Mouse (Mus musculus) E14TG2a.4 (cell line): ENCODE data around the gene Radil.

ENCODE experiments used
- H3K27me3 ChIP-seq: 2 replicates; pipeline ENCODE4 v1.6.1; 2014; ENCODE audit warnings: low read length, control low read depth; ENCODE audit not compliant: insufficient read depth
- H3K36me3 ChIP-seq: 2 replicates; pipeline ENCODE4 v1.6.1; 2014; ENCODE audit warnings: low read length, control low read depth; ENCODE audit not compliant: insufficient read depth
- H3K4me1 ChIP-seq: replicated peaks from 2 replicates; pipeline ENCODE4 v1.6.1; 2014; ENCODE audit warnings: low read depth, low read length, control low read depth
- H3K4me3 ChIP-seq: replicated peaks from 2 replicates; pipeline ENCODE4 v1.5.1; 2014; ENCODE audit warnings: mild to moderate bottlenecking, low read length
- H3K9me3 ChIP-seq: 2 replicates; pipeline ENCODE4 v1.6.1; 2014; ENCODE audit warnings: low read length, control low read depth
- CTCF ChIP-seq: conservative IDR thresholded peaks from 2 replicates; pipeline ENCODE4 v1.5.1; 2014; ENCODE audit warnings: low read length
- NANOG ChIP-seq: IDR thresholded peaks from 2 replicates; pipeline ENCODE4 v1.6.1; 2014; ENCODE audit warnings: borderline replicate concordance, low read length, mixed read lengths
- POU5F1 ChIP-seq: IDR thresholded peaks from 2 replicates; pipeline ENCODE4 v1.6.1; 2014; ENCODE audit warnings: low read length, borderline replicate concordance

Radil gene

DNA sequence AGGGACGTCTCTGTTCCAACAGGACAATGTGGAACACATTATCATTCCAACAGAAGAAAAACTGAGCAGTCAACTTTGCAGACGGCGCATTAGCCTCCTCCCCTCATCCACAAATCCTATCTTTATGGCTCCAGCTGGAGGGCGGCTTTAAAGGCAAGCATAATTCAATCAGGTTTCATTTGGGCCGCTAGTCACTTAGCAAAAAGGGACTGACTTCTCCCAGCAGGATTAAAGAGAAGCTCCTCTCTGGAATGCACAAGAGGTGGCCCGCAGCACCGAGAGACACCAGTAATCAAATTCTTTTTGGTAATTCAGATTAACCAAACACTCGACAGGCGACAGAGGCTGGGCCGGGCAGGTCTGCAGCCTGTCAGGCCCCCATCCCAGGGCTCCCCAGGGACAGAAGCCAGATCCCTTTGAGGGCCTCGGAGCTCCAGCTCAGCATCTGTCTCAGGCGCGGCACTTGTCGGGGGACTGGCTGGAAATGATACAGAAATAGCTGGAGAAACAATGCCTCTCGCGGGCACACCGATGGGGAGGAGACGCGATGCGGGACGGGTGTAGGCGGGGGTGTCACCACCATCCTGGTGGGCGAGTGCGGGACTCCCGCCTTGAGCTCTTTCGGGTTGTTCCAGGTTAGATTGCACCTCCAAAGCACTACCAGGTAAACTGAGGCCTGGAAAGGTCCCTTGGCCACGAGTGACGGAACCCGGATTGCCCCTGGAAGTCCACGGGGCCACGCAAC, 765 bp downstream of the Radil start:
- Histone ChIP-seq H3K4me3 (peak overlapping the region; percentile 92), H3K4me1 (peaks cover 49% of the 10 kb centered on the region), H3K9me3 (no peaks in the 10 kb centered on the region), H3K27me3 (peaks cover 5% of the 10 kb centered on the region; the same call in 1 of the 2 replicates), H3K36me3 (no peaks in the 10 kb centered on the region)
- no peak for TF ChIP-seq NANOG
- no peak for TF ChIP-seq CTCF
- no peak for TF ChIP-seq POU5F1

DNA sequence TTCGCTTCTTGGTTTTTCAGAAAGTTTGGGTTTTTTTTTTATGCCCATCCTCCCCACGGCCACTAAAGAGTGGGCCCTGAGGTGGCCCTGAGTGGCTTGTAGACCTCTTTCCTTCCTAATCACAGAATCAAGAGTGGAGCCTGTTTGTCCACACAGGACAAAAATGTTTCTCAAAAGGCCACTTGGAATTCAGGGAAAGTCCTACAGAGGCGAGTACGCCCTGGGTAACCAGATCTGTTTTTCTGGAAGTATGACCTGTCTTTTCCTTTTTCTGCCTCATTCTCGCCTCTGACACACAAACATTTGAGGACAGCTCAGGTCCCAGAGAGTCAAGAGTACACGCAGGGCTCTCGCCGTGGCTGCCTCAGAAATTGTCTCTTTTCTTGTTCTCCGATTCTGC, 1.5 kb downstream of the Radil start:
- H3K36me3 ChIP-seq = no peaks in the 10 kb centered on the region
- peaks cover 56% of the 10 kb centered on the region for H3K4me1 ChIP-seq
- peak overlapping the region; percentile 92 for H3K4me3 ChIP-seq
- TF ChIP-seq NANOG (no peak), CTCF (no peak), POU5F1 (no peak)
- H3K27me3 ChIP-seq = peaks cover 5% of the 10 kb centered on the region; the same call in 1 of the 2 replicates
- H3K9me3 ChIP-seq = no peaks in the 10 kb centered on the region

DNA sequence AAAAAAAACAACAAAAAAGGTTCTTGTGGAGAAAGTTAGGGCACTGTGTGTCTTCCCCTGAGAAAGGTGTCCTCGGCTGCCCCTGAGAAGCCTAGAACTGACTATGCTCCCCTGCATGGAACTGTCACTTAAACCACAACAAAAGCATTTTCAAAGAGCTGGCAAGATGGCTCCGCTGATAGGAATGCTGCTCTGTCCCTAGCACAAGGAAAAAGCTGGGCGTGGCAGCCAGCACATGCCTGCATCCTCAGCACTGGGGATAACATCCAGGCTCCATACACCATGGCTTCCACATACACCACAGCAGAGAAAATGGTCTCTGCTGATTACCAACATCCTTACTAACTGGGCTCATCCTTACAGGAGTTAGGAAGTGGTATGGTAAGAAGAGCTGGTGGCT, 3.8 kb downstream of the Radil start:
- H3K27me3 ChIP-seq = peaks cover 5% of the 10 kb centered on the region; the same call in 1 of the 2 replicates
- peaks cover 20% of the 10 kb centered on the region for H3K36me3 ChIP-seq
- no peak overlapping the region for H3K4me3 ChIP-seq
- TF ChIP-seq NANOG = no peak
- no peak for TF ChIP-seq CTCF
- no peak for TF ChIP-seq POU5F1
- H3K9me3 ChIP-seq = no peaks in the 10 kb centered on the region
- peaks cover 72% of the 10 kb centered on the region for H3K4me1 ChIP-seq

DNA sequence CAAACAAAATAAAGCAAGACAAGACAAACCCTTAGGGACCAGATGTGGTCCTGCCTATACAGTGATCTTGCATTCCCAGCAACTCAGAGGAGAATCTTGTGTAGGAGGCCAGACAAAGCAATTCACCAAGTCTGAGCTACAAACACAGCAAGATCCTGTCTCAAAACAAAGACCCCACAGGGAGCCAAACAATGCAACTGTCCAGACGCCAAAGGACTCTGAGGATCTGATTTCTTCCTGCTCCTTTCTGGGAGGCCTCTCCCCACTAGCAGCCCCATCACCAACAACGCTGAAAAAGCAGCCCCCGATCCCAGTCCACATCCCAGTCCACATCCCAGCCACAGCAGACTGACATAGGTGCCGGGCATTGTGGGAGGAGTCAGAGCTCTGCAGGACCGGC, 4.6 kb downstream of the Radil start:
- Histone ChIP-seq H3K36me3 (peaks cover 27% of the 10 kb centered on the region), H3K9me3 (no peaks in the 10 kb centered on the region), H3K27me3 (peaks cover 5% of the 10 kb centered on the region; the same call in 1 of the 2 replicates), H3K4me1 (peaks cover 78% of the 10 kb centered on the region), H3K4me3 (no peak overlapping the region; the same call in 1 of the 2 replicates)
- TF ChIP-seq NANOG (peak; percentile 89), CTCF (no peak)

DNA sequence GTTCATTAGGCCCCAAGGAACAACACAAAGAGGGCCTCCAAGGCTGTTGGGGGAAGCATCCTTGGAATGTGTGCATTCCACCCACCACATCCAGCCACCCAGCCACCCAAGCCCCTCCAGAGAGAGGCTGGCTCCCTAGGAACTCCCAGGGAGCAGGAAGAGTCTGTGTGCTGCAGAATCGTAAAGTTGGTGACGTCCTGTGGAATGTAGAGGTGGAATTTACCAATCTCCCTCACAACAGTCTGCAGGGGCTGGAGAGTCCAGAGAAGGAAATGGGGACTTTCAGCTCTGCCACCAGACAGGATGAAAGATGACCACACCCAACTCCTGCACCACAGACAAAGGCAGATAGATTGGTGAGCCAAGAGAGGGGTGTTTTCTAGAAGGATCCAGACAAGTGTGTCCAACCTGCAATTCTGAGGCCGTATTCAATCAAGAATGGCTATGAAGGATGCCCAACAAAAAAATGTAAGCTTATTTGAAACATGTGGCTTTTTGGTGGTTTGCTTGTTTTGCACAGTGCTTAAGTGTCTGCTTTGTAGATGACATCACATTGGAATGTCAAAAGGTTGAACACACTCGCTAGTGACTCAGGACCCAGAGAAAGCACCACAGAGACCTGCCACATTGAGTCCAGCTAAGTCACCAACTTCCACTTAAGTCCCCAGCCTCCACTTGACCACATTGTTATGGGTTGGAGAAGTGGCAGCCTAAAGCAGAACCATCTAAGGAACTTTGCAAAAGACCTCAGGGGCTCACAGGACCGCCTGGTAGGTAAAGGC, 5.7 kb downstream of the Radil start:
- TF ChIP-seq CTCF (no peak), POU5F1 (no peak), NANOG (no peak)
- peaks cover 87% of the 10 kb centered on the region for H3K4me1 ChIP-seq
- peaks cover 38% of the 10 kb centered on the region for H3K36me3 ChIP-seq
- H3K9me3 ChIP-seq = no peaks in the 10 kb centered on the region
- peaks cover 2% of the 10 kb centered on the region; the same call in 1 of the 2 replicates for H3K27me3 ChIP-seq
- peak overlapping the region; percentile 37 for H3K4me3 ChIP-seq

DNA sequence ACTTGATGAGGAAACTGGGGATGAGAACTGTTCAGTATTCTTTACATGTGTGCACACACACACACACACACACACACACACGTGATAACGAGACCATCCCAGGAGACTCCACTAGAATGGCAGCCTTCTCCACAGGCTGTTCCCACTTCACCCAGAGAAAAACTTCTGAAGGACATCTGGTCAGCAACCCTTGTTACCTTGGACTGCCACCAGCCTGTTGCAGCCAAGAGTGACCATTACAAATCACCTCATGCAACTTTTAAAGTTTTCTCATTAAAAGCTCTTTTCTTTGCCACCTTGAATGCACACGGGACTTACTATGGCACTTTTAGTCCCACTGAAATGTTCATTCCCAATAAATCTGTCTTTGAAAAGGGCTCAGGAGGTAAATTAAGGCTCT, 13.6 kb downstream of the Radil start:
- H3K4me1 ChIP-seq = peaks cover 42% of the 10 kb centered on the region
- H3K4me3 ChIP-seq = no peak overlapping the region
- H3K36me3 ChIP-seq = peaks cover 57% of the 10 kb centered on the region
- no peaks in the 10 kb centered on the region for H3K9me3 ChIP-seq
- no peaks in the 10 kb centered on the region for H3K27me3 ChIP-seq
- no peak for TF ChIP-seq NANOG
- TF ChIP-seq CTCF = no peak
- TF ChIP-seq POU5F1 = no peak

DNA sequence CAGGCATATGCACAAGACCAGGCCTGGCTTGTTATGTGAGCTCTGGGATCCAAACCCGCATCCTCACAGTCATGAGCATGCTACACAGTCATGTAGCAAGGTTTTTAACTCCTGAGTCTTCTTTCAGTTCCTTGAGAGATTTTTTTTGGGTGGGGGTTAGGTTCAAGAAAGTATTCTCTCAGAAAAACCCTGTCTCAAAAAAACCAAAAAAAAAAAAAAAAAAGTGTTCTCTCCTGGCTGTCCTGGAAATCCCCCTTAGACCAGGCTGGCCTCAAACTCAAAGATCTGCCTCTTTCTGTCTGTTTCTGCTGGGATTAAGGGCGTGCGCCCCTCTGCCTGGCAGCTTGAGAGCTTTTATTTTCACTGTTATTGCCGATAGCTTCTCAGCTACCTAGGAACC, 15.5 kb downstream of the Radil start:
- Histone ChIP-seq H3K4me1 (peaks cover 33% of the 10 kb centered on the region), H3K4me3 (no peak overlapping the region), H3K27me3 (peaks cover 4% of the 10 kb centered on the region; the same call in 1 of the 2 replicates), H3K9me3 (no peaks in the 10 kb centered on the region), H3K36me3 (peaks cover 46% of the 10 kb centered on the region)
- TF ChIP-seq CTCF (no peak), NANOG (no peak), POU5F1 (no peak)

DNA sequence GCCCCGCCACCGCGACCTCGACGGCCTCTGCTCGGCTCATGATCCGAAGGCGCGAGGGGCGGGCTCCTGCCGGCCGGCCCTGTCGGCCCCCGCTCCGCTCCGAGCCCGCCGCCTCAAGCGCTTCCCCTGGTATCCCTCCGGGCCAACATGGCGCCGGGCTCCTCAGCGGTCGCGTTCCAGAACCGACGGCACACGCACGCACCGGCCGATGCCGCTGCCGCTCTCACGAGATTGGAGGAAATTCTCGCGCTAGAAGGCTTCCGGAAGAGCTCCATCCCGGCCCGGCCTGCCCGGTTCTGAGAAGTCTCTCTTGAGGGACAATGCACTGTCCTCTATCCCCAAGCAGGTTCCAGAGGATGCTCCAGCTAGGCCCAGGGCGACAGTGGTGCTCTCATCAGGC, 21.0 kb downstream of the Radil start, which contains the start of gene Papolb:
Gene Papolb (minus strand): TSS at position 162 of the 400 bp plus-strand sequence.
- H3K9me3 ChIP-seq = no peaks in the 10 kb centered on the region
- peaks cover 21% of the 10 kb centered on the region for H3K4me1 ChIP-seq
- peaks cover 38% of the 10 kb centered on the region for H3K36me3 ChIP-seq
- H3K27me3 ChIP-seq = peaks cover 21% of the 10 kb centered on the region
- no peak for TF ChIP-seq NANOG
- no peak for TF ChIP-seq POU5F1
- peak within 1 kb of the TSS; percentile 71 for H3K4me3 ChIP-seq
